Comparison of ENCODE assay signal across 9 mouse cellular contexts in genomic region chr1:153641940-153642501, GRCm38 (mm10). TPM values are rescaled to one million over a fixed set of nuclear protein-coding genes. Genes with fewer than 3 reads are reported as not detected.
DNase-seq lines count a peak whose midpoint lies in the region; ATAC-seq and TF ChIP-seq lines count a peak whose summit lies in the region.
"Had no signal": no experiment of that assay in that cellular context is flagged by ENCODE, and none has a peak within 500 bp of the region (broad histone marks: within the 10 kb centered on the region; RNA-seq: fewer than 3 reads in every experiment).

No protein-coding gene starts in this region.

- H3K4me2 ChIP-seq in hindbrain, embryonic 15.5 days: peak overlapping the region; percentile 49
- peak overlapping the region; percentile 38 for H3K4me2 ChIP-seq in midbrain, postnatal 0 days (ENCODE audit: low read depth, low read length, poor library complexity, severe bottlenecking)
- H3K4me2 ChIP-seq: liver, embryonic 13.5 days had no signal

- H3K36me3 ChIP-seq in hindbrain, embryonic 15.5 days: no peaks in the 10 kb centered on the region
- H3K36me3 ChIP-seq in limb, embryonic 10.5 days: no peaks in the 10 kb centered on the region
- no peaks in the 10 kb centered on the region for H3K36me3 ChIP-seq in midbrain, postnatal 0 days (ENCODE audit: insufficient read depth, low read length)
- H3K36me3 ChIP-seq: liver, embryonic 13.5 days had no signal

- no peak for TF ChIP-seq CTCF in midbrain, postnatal 0 days (IDR thresholded peaks at IDR 0.05)

- no peak overlapping the region; the same call in 1 of the 2 replicates for H3K9ac ChIP-seq in hindbrain, embryonic 15.5 days
- H3K9ac ChIP-seq in midbrain, postnatal 0 days (replicated peaks; ENCODE audit: low read length, poor library complexity, severe bottlenecking): no peak overlapping the region
- H3K9ac ChIP-seq: liver, embryonic 13.5 days had no signal

- H3K27me3 ChIP-seq in hindbrain, embryonic 15.5 days: no peaks in the 10 kb centered on the region
- H3K27me3 ChIP-seq in limb, embryonic 10.5 days (ENCODE audit: low read depth, poor library complexity, severe bottlenecking): peaks cover 7% of the 10 kb centered on the region
- no peaks in the 10 kb centered on the region for H3K27me3 ChIP-seq in midbrain, postnatal 0 days (ENCODE audit: insufficient read depth, low read length)
- H3K27me3 ChIP-seq: liver, embryonic 13.5 days had no signal

- peaks cover 23% of the 10 kb centered on the region for H3K4me1 ChIP-seq in hindbrain, embryonic 15.5 days (replicated peaks)
- peaks cover 17% of the 10 kb centered on the region for H3K4me1 ChIP-seq in limb, embryonic 10.5 days
- peaks cover 14% of the 10 kb centered on the region; the same call in 1 of the 2 replicates for H3K4me1 ChIP-seq in midbrain, postnatal 0 days (ENCODE audit: insufficient read depth, low read length)

- peak; percentile 82 for ATAC-seq in hindbrain, embryonic 15.5 days (ENCODE audit: low FRiP score, low read depth)
- peak; percentile 65; the same call in 1 of the 2 replicates for ATAC-seq in midbrain, postnatal 0 days (ENCODE audit: low FRiP score)

- DNase-seq in NIH3T3 (ENCODE audit: low read depth): peak; percentile 75
- peak; percentile 37 for DNase-seq in embryo, embryonic 10 days (ENCODE audit: low spot score)
- peak; percentile 84 for DNase-seq in gastrocnemius, postnatal 14 days
- DNase-seq in limb, embryonic 10.5 days (ENCODE audit: low spot score): peak; percentile 53
- DNase-seq in midbrain, postnatal 0 days (ENCODE audit: low spot score): peak; percentile 90
- no peak for DNase-seq in spleen, adult 12 weeks (ENCODE audit: low spot score)
- DNase-seq in thymus, postnatal 10 days (ENCODE audit: low spot score in 2 of 2): no peak
- DNase-seq: liver, embryonic 13.5 days had no signal

- H3K27ac ChIP-seq in hindbrain, embryonic 15.5 days (replicated peaks): peak overlapping the region; percentile 68
- peak overlapping the region; percentile 73 for H3K27ac ChIP-seq in limb, embryonic 10.5 days
- 0 out of 2 replicates have a peak overlapping the region, but pooled peaks have one; percentile 27 for H3K27ac ChIP-seq in midbrain, postnatal 0 days (ENCODE audit: low read depth, low read length)
- H3K27ac ChIP-seq: liver, embryonic 13.5 days had no signal

- peak overlapping the region; percentile 11 for H3K4me3 ChIP-seq in hindbrain, embryonic 15.5 days
- H3K4me3 ChIP-seq in limb, embryonic 10.5 days: peak overlapping the region; percentile 37
- no peak overlapping the region for H3K4me3 ChIP-seq in midbrain, postnatal 0 days (ENCODE audit: low read depth, low read length)
- H3K4me3 ChIP-seq: liver, embryonic 13.5 days had no signal

- intact Hi-C loops in gastrocnemius, postnatal 14 days (cut with DNase I; ENCODE audit: low total_unique reads): no loop called here

- 6% methylated on average over 13 of the region's 13 CpGs for WGBS in hindbrain, embryonic 15.5 days
- 7% methylated on average over 13 of the region's 13 CpGs for WGBS in limb, embryonic 10.5 days
- WGBS in midbrain, postnatal 0 days: 7% methylated on average over 13 of the region's 13 CpGs

- no peaks in the 10 kb centered on the region for H3K9me3 ChIP-seq in hindbrain, embryonic 15.5 days
- H3K9me3 ChIP-seq in limb, embryonic 10.5 days (replicated peaks): no peaks in the 10 kb centered on the region
- no peaks in the 10 kb centered on the region for H3K9me3 ChIP-seq in midbrain, postnatal 0 days (ENCODE audit: low read length)
- H3K9me3 ChIP-seq: liver, embryonic 13.5 days had no signal

RNA-seq across cellular contexts. Expression of gene Rgs8, which starts 10.8 kb away (rescaled TPM):
- total RNA-seq in gastrocnemius, postnatal 14 days (2021): under 1 TPM; 0.31 to 0.68 TPM
- polyA plus RNA-seq in hindbrain, embryonic 15.5 days (2015; fragmentation: Nextera tagmentation; extraction: Ambion mirVana): 21.2 and 21.6 TPM in 2 replicates
- polyA plus RNA-seq in limb, embryonic 10.5 days (2016; fragmentation: Nextera tagmentation; extraction: Ambion mirVana): 0.28 and 0.61 TPM in 2 replicates
- 40.7 and 68.0 TPM in 2 replicates for total RNA-seq in midbrain, postnatal 0 days (2014; rRNA removed)
- 31.1 and 32.1 TPM in 2 replicates for polyA plus RNA-seq in midbrain, postnatal 0 days (2015; fragmentation: Nextera tagmentation; extraction: Ambion mirVana)

Comparison
In these comparisons a context has a peak if more than half of its experiments do, and no peak if none do; other contexts are left out.
1. DNase-seq: peak in NIH3T3 (single experiment), embryo, embryonic 10 days (single experiment), gastrocnemius, postnatal 14 days (single experiment), limb, embryonic 10.5 days (single experiment) and midbrain, postnatal 0 days (single experiment); none in spleen, adult 12 weeks (single experiment) and thymus, postnatal 10 days (0 of 2).
2. RNA of gene Rgs8, which starts 10.8 kb away (polyA plus RNA-seq): 31.1 to 32.1 TPM in midbrain, postnatal 0 days and 21.2 to 21.6 TPM in hindbrain, embryonic 15.5 days; 0.28 to 0.61 TPM in limb, embryonic 10.5 days; every median in the first group is over 10 times any median in the second.
3. Peak in every context shown above with its lines, with median percentiles within 50 percentile points of each other: H3K27ac ChIP-seq.